9 mouse cellular contexts compared by ENCODE assay signal in genomic region chr1:127011901-127012300, GRCm38 (mm10).
A peak's percentile ranks its signal among the peaks of the same experiment; 100 is the strongest.
DNase-seq lines count a peak whose midpoint lies in the region; ATAC-seq and TF ChIP-seq lines count a peak whose summit lies in the region.
"Had no signal": no experiment of that assay in that cellular context is flagged by ENCODE, and none has a peak within 500 bp of the region (broad histone marks: within the 10 kb centered on the region; RNA-seq: fewer than 3 reads in every experiment).

No protein-coding gene starts in this region.

- no peak overlapping the region for H3K4me3 ChIP-seq in kidney, embryonic 15.5 days (replicated peaks)
- H3K4me3 ChIP-seq in ES-Bruce4 (ENCODE audit: low read depth, low read length), result no peak overlapping the region
- H3K4me3 ChIP-seq in lung, adult 2 months (replicated peaks; ENCODE audit: extremely low read depth, low read depth, low read length), result no peak overlapping the region
- H3K4me3 ChIP-seq: embryonic facial prominence, embryonic 12.5 days had no signal

- no peak overlapping the region for H3K27ac ChIP-seq in kidney, embryonic 15.5 days
- no peak overlapping the region for H3K27ac ChIP-seq in ES-Bruce4 (ENCODE audit: insufficient read depth, low read length)
- H3K27ac ChIP-seq: embryonic facial prominence, embryonic 12.5 days had no signal

- no peak overlapping the region for H3K4me2 ChIP-seq in kidney, embryonic 15.5 days
- H3K4me2 ChIP-seq: embryonic facial prominence, embryonic 12.5 days had no signal

- 0 out of 2 replicates have a peak, but pooled peaks cover 7% of the 10 kb centered on the region for H3K4me1 ChIP-seq in kidney, embryonic 15.5 days
- no peaks in the 10 kb centered on the region for H3K4me1 ChIP-seq in ES-Bruce4 (ENCODE audit: control insufficient read depth, insufficient read depth, low read length)
- no peaks in the 10 kb centered on the region for H3K4me1 ChIP-seq in lung, adult 2 months (ENCODE audit: control insufficient read depth, insufficient read depth, low read length)

- peak; percentile 13 to 71 for DNase-seq in adrenal gland, adult (ENCODE audit: inconsistent age in 2 of 2, low spot score in 1 of 2)
- no peak for DNase-seq in adrenal gland, adult 8-10 months
- DNase-seq in kidney, adult 18-20 months, result peak; percentile 26
- DNase-seq in lung, adult 2 months, result peak; percentile 10
- DNase-seq in gastrocnemius, postnatal 36 days, result no peak
- no peak for DNase-seq in urinary bladder, postnatal 4 days (ENCODE audit: low spot score in 2 of 2)

- no peaks in the 10 kb centered on the region for H3K9me3 ChIP-seq in kidney, embryonic 15.5 days (replicated peaks)
- H3K9me3 ChIP-seq in ES-Bruce4 (replicated peaks; ENCODE audit: control insufficient read depth, insufficient read depth, low read length, poor library complexity, severe bottlenecking), result no peaks in the 10 kb centered on the region
- H3K9me3 ChIP-seq: embryonic facial prominence, embryonic 12.5 days had no signal

- no peaks in the 10 kb centered on the region for H3K36me3 ChIP-seq in kidney, embryonic 15.5 days
- no peaks in the 10 kb centered on the region for H3K36me3 ChIP-seq in ES-Bruce4 (ENCODE audit: control insufficient read depth, insufficient read depth, low read length, poor library complexity, severe bottlenecking)
- H3K36me3 ChIP-seq: embryonic facial prominence, embryonic 12.5 days had no signal

- TF ChIP-seq CTCF in ES-Bruce4 (IDR thresholded peaks at IDR 0.05; ENCODE audit: low read depth, low read length), result peak; percentile 11
- peak; percentile 5; the same call in 1 of the 2 replicates for TF ChIP-seq CTCF in lung, adult 2 months (IDR thresholded peaks at IDR 0.05; ENCODE audit: insufficient read depth, low read length)

- intact Hi-C loops in gastrocnemius, postnatal 36 days (cut with DNase I), result no loop called here

- no peak for ATAC-seq in kidney, embryonic 15.5 days (replicated peaks; ENCODE audit: low FRiP score)

- no peaks in the 10 kb centered on the region for H3K27me3 ChIP-seq in kidney, embryonic 15.5 days
- H3K27me3 ChIP-seq in ES-Bruce4 (ENCODE audit: control insufficient read depth, insufficient read depth, low read length, poor library complexity, severe bottlenecking), result no peaks in the 10 kb centered on the region
- H3K27me3 ChIP-seq: embryonic facial prominence, embryonic 12.5 days had no signal

- TF ChIP-seq POLR2A in ES-Bruce4 (IDR thresholded peaks at IDR 0.05; ENCODE audit: insufficient read depth, low read length), result no peak
- no peak for TF ChIP-seq POLR2A in lung, adult 2 months (IDR thresholded peaks at IDR 0.05; ENCODE audit: borderline replicate concordance, extremely low read depth, low read depth, low read length)

- 67% methylated on average over 6 of the region's 6 CpGs for WGBS in kidney, embryonic 15.5 days
- WGBS in lung, adult 2 months, result 46% methylated on average over 6 of the region's 6 CpGs

- no peak for TF ChIP-seq EP300 in ES-Bruce4 (IDR thresholded peaks at IDR 0.05; ENCODE audit: insufficient read depth, low read depth, low read length)

- H3K9ac ChIP-seq in kidney, embryonic 15.5 days, result no peak overlapping the region
- H3K9ac ChIP-seq in ES-Bruce4 (ENCODE audit: low read depth, poor library complexity, severe bottlenecking), result no peak overlapping the region
- H3K9ac ChIP-seq: embryonic facial prominence, embryonic 12.5 days had no signal

Comparison
In these comparisons a context has a peak if more than half of its experiments do, and no peak if none do; other contexts are left out.
1. DNase-seq: peak in adrenal gland, adult (2 of 2), kidney, adult 18-20 months (single experiment) and lung, adult 2 months (single experiment); none in adrenal gland, adult 8-10 months (single experiment), gastrocnemius, postnatal 36 days (0 of 2) and urinary bladder, postnatal 4 days (0 of 2).